Mouse (Mus musculus) adrenal gland, adult 8-10 months (tissue): ENCODE data around the gene 2210408I21Rik. TPM values are rescaled to one million over a fixed set of nuclear protein-coding genes. Genes with fewer than 3 reads are reported as not detected.

Experiments used
- DNase-seq: peaks from one replicate; pipeline ENCODE4 v3.0.0; 2022
- total RNA-seq, 4 experiments: library from RNA; stranded (reverse); gene quantifications; 2 replicates each; pipeline ENCODE4 v1.2.4; 2022

The 2210408I21Rik gene
- total RNA-seq, 4 experiments from 2014 or later = 7.4 to 13.3 (median 12.1) TPM

GRCm38 (mm10) chr13:77489938-77490651, 354.8 kb downstream of the 2210408I21Rik start:
- no peak for DNase-seq

- no peak for DNase-seq
Measured at GRCm38 (mm10) chr13:77514046-77514445, 378.7 kb downstream of the 2210408I21Rik start.

GRCm38 (mm10) chr13:77528960-77529699, 393.8 kb downstream of the 2210408I21Rik start:
- no peak for DNase-seq

GRCm38 (mm10) chr13:77529760-77530159, 394.4 kb downstream of the 2210408I21Rik start:
- DNase-seq = no peak

GRCm38 (mm10) chr13:77537466-77537865, 402.1 kb downstream of the 2210408I21Rik start:
- DNase-seq = no peak

- DNase-seq = no peak
Measured at GRCm38 (mm10) chr13:77547486-77548385, 412.4 kb downstream of the 2210408I21Rik start.

GRCm38 (mm10) chr13:77548386-77548695, 413.0 kb downstream of the 2210408I21Rik start:
- no peak for DNase-seq

- DNase-seq = no peak
Measured at GRCm38 (mm10) chr13:77548750-77549149, 413.4 kb downstream of the 2210408I21Rik start.

- no peak for DNase-seq
Measured at GRCm38 (mm10) chr13:77594011-77594410, 458.7 kb downstream of the 2210408I21Rik start.

- no peak for DNase-seq
Measured at GRCm38 (mm10) chr13:77615346-77615745, 480.0 kb downstream of the 2210408I21Rik start.

Other genes with a start within 250 kb of the 2210408I21Rik start
- gene Slf1, start 67 bp upstream of the 2210408I21Rik start, total RNA-seq = 10 to 100 TPM; 10.3 to 12.1 (median 10.8) TPM